Mouse (Mus musculus) T-cell, adult 2 months (primary cell): ENCODE data around the gene Tnn.

Source experiments
- DNase-seq: peaks from one replicate; pipeline ENCODE4 v3.0.0; 2022; ENCODE audit warnings: low spot score

Tnn gene

GRCm38 (mm10) chr1:160080800-160081436 is 72.5 kb downstream of the Tnn start:
- DNase-seq: peak; percentile 83

GRCm38 (mm10) chr1:160078882-160079661 is 74.3 kb downstream of the Tnn start:
- peak; percentile 51 for DNase-seq

- DNase-seq: no peak
Measured at GRCm38 (mm10) chr1:160064547-160065144, 88.7 kb downstream of the Tnn start.

GRCm38 (mm10) chr1:160061725-160062366 is 91.5 kb downstream of the Tnn start:
- peak; percentile 73 for DNase-seq

- DNase-seq: no peak
Measured at GRCm38 (mm10) chr1:160061321-160061720, 92.1 kb downstream of the Tnn start.

GRCm38 (mm10) chr1:160060542-160060941 is 92.8 kb downstream of the Tnn start:
- DNase-seq: no peak

GRCm38 (mm10) chr1:160059908-160060307 is 93.5 kb downstream of the Tnn start:
- DNase-seq: no peak

- DNase-seq: no peak
Measured at GRCm38 (mm10) chr1:160057657-160058056, 95.7 kb downstream of the Tnn start.

GRCm38 (mm10) chr1:160054366-160055078 is 98.9 kb downstream of the Tnn start:
- peak; percentile 64 for DNase-seq

GRCm38 (mm10) chr1:160053510-160054305 is 99.7 kb downstream of the Tnn start:
- peak; percentile 85 for DNase-seq

GRCm38 (mm10) chr1:160052556-160053315 is 100.6 kb downstream of the Tnn start:
- peak; percentile 84 for DNase-seq

GRCm38 (mm10) chr1:160050898-160051297 is 102.5 kb downstream of the Tnn start:
- DNase-seq: no peak

- no peak for DNase-seq
Measured at GRCm38 (mm10) chr1:160049131-160049880, 104.1 kb downstream of the Tnn start.

GRCm38 (mm10) chr1:160047481-160047931 is 105.9 kb downstream of the Tnn start:
- peak; percentile 39 for DNase-seq

GRCm38 (mm10) chr1:160046786-160047185 is 106.6 kb downstream of the Tnn start:
- DNase-seq: peak; percentile 66

- peak; percentile 69 for DNase-seq
Measured at GRCm38 (mm10) chr1:160045971-160046370, 107.4 kb downstream of the Tnn start.

- peak; percentile 37 for DNase-seq
Measured at GRCm38 (mm10) chr1:160045056-160045715, 108.2 kb downstream of the Tnn start.

GRCm38 (mm10) chr1:160044237-160045021 is 109.0 kb downstream of the Tnn start, which contains the start of gene 4930523C07Rik:
4930523C07Rik (plus strand) TSS chr1:160044382.
- DNase-seq: peak; percentile 84
